Mouse (Mus musculus) CH12.LX (cell line): Measurements from ENCODE around the gene Plcxd2.
A peak's percentile ranks its signal among the peaks of the same experiment; 100 is the strongest.

ENCODE experiments used
- CTCF ChIP-seq, 2 experiments: IDR thresholded peaks in 1 of 2; conservative IDR thresholded peaks in 1 of 2; 2 replicates each; pipeline ENCODE4 v1.5.1; 2011 to 2012; ENCODE audit warnings: low read depth in 2 of 2, low read length in 2 of 2, improper control_type of control experiment in 1 of 2, inconsistent platforms in 1 of 2, mild to moderate bottlenecking in 1 of 2, moderate library complexity in 1 of 2
- E2F4 ChIP-seq: IDR thresholded peaks from 2 replicates; pipeline ENCODE4 v1.6.1; 2011; ENCODE audit warnings: low read depth, low read length, improper control_type of control experiment; ENCODE audit not compliant: insufficient replicate concordance
- EP300 ChIP-seq: IDR thresholded peaks from 2 replicates; pipeline ENCODE4 v1.6.1; 2011; ENCODE audit warnings: low read length, improper control_type of control experiment
- JUN ChIP-seq: IDR thresholded peaks from 2 replicates; pipeline ENCODE4 v1.6.1; 2011; ENCODE audit warnings: low read depth, mild to moderate bottlenecking, low read length, improper control_type of control experiment, moderate library complexity; ENCODE audit not compliant: insufficient read depth
- MAX ChIP-seq: IDR thresholded peaks from 2 replicates; pipeline ENCODE4 v1.6.1; 2011; ENCODE audit warnings: low read length, improper control_type of control experiment
- MEF2A ChIP-seq: IDR thresholded peaks from 2 replicates; pipeline ENCODE4 v1.6.1; 2014; ENCODE audit warnings: low read depth, mild to moderate bottlenecking, inconsistent platforms, low read length, improper control_type of control experiment, borderline replicate concordance
- MYC ChIP-seq: IDR thresholded peaks from 2 replicates; pipeline ENCODE4 v1.6.1; 2011; ENCODE audit warnings: low read depth, mild to moderate bottlenecking, improper control_type of control experiment, low read length
- NELFE ChIP-seq: IDR thresholded peaks from 2 replicates; pipeline ENCODE4 v1.6.1; 2011; ENCODE audit warnings: low read depth, low read length, improper control_type of control experiment
- PAX5 ChIP-seq: IDR thresholded peaks from 2 replicates; pipeline ENCODE4 v1.6.1; 2012; ENCODE audit warnings: low read length, inconsistent platforms, mixed read lengths
- POLR2A ChIP-seq: IDR thresholded peaks from 2 replicates; pipeline ENCODE4 v1.6.1; 2011; ENCODE audit warnings: low read depth, mild to moderate bottlenecking, improper control_type of control experiment, low read length

DNA sequence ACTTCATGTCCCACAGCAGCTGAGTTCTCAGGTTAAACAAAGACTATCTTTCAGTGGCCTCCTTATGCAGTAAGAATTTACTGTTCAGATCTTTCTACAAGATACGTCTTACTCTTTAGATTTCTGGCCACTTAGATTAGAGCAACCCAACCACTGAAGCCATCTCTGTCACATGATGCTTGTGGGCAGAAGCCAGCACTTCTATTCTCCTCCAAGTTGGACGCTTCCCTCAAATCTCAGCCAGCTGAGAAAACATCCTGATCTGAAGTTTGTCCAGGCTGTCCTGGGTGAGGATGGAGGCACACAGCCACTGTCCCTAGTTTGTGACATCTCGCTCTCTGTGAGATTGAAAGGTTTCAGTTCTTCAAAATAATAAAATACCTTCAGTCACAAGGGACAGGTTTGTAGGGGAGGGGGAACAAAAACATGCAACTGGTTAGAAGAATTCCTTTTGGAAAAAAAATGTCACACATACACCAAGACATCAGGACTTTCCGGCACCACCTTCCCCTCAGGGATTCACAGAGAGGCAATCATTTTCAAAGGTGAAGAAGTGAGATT, 53.5 kb downstream of the Plcxd2 start:
- TF ChIP-seq POLR2A (no peak), CTCF (conservative IDR thresholded peaks at IDR 0.05 in 1 of 2, IDR thresholded peaks at IDR 0.05 in 1 of 2; ENCODE audit: low read depth in 2 of 2, low read length in 2 of 2) (no peak), NELFE (no peak), PAX5 (no peak), MAX (no peak), EP300 (peak; percentile 54), E2F4 (no peak), MYC (no peak), MEF2A (no peak), JUN (no peak)
